Mouse (Mus musculus) hindbrain, embryonic 12.5 days (tissue): ENCODE measurements around the gene Cacnb4. TPM values are rescaled to one million over a fixed set of nuclear protein-coding genes. Genes with fewer than 3 reads are reported as not detected.

Source experiments
- ATAC-seq: fragments of 200-750 bp; cut with Nextera tagmentation; 2 replicates; pipeline ENCODE4 v1.8.0; 2017; ENCODE audit warnings: moderate TSS enrichment; ENCODE audit not compliant: low FRiP score
- H3K27ac ChIP-seq: fragments of 300-500 bp; sonication (generic); 2 replicates; pipeline ENCODE4 v1.5.1; 2016; ENCODE audit warnings: mild to moderate bottlenecking
- H3K27me3 ChIP-seq: fragments of 300-500 bp; sonication (generic); 2 replicates; pipeline ENCODE4 v1.6.1; 2016; ENCODE audit warnings: mild to moderate bottlenecking
- H3K36me3 ChIP-seq: fragments of 300-500 bp; sonication (generic); 2 replicates; pipeline ENCODE4 v1.6.1; 2016; ENCODE audit warnings: mild to moderate bottlenecking
- H3K4me1 ChIP-seq: fragments of 300-500 bp; sonication (generic); 2 replicates; pipeline ENCODE4 v1.6.1; 2016
- H3K4me2 ChIP-seq: fragments of 300-500 bp; sonication (generic); replicated peaks from 2 replicates; pipeline ENCODE4 v1.6.1; 2016; ENCODE audit warnings: mild to moderate bottlenecking
- H3K4me3 ChIP-seq: fragments of 300-500 bp; sonication (generic); 2 replicates; pipeline ENCODE4 v1.5.1; 2016; ENCODE audit warnings: mild to moderate bottlenecking
- H3K9ac ChIP-seq: fragments of 300-500 bp; sonication (generic); 2 replicates; pipeline ENCODE4 v1.6.1; 2016; ENCODE audit warnings: mild to moderate bottlenecking, moderate library complexity
- H3K9me3 ChIP-seq: fragments of 300-500 bp; sonication (generic); replicated peaks from 2 replicates; pipeline ENCODE4 v1.6.1; 2016; ENCODE audit warnings: mild to moderate bottlenecking
- WGBS: fragments of 180-500 bp; shearing (Covaris S2); methylation state at CpG from one replicate; pipeline ENCODE4 v1.1.7; 2016; 5-methylcytosine and 5-hydroxymethylcytosine counted together
- polyA plus RNA-seq: library from polyadenylated mRNA; unstranded; fragments of >200 nt; fragmentation: Nextera tagmentation; extraction: Ambion mirVana; gene quantifications from 2 replicates; pipeline ENCODE4 v1.2.1, GENCODE M21; 2016

The Cacnb4 gene
- polyA plus RNA-seq, 1 experiment from 2014 or later = 5.9 TPM

- Histone ChIP-seq H3K4me3 (no peak overlapping the region), H3K27ac (no peak overlapping the region), H3K4me2 (no peak overlapping the region), H3K4me1 (peaks cover 13% of the 10 kb centered on the region), H3K9ac (no peak overlapping the region), H3K36me3 (no peaks in the 10 kb centered on the region), H3K27me3 (0 out of 2 replicates have a peak, but pooled peaks cover 5% of the 10 kb centered on the region), H3K9me3 (no peaks in the 10 kb centered on the region)
- no peak for ATAC-seq
- 78% methylated on average over 4 of the region's 4 CpGs for WGBS
Observed at GRCm38 (mm10) chr2:52639530-52639875, 37.1 kb downstream of the Cacnb4 start.

- no peak for ATAC-seq
- Histone ChIP-seq H3K27me3 (0 out of 2 replicates have a peak, but pooled peaks cover 5% of the 10 kb centered on the region), H3K9me3 (no peaks in the 10 kb centered on the region), H3K4me1 (peaks cover 13% of the 10 kb centered on the region), H3K9ac (no peak overlapping the region), H3K27ac (no peak overlapping the region), H3K4me2 (no peak overlapping the region), H3K4me3 (no peak overlapping the region), H3K36me3 (no peaks in the 10 kb centered on the region)
- 73% methylated on average over 6 of the region's 6 CpGs for WGBS
Observed at GRCm38 (mm10) chr2:52638857-52639529, 37.6 kb downstream of the Cacnb4 start.

DNA sequence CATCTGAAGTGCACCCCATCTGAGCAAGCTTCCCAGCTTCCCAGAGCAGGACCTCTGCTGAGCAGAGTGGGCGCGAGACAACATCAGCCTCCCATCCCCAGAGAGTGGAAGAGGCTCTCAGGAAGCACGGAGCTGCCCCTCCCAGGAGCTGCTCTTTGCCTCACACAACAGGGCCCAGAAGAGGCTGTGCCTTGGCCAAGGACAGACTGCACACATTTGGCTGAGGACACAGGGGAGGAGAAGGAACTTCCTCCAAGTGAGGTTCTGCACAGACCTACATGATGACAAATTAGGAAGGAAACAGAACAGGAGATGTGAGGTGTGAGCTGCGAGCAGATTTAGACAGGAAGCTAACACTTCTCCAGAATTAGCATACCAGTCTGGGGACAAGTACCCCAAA is 38.4 kb downstream of the Cacnb4 start:
- 0 out of 2 replicates have a peak, but pooled peaks cover 5% of the 10 kb centered on the region for H3K27me3 ChIP-seq
- H3K27ac ChIP-seq = no peak overlapping the region
- H3K9me3 ChIP-seq = no peaks in the 10 kb centered on the region
- H3K4me1 ChIP-seq = peaks cover 13% of the 10 kb centered on the region
- no peak overlapping the region for H3K9ac ChIP-seq
- 49% methylated on average over 4 of the region's 4 CpGs for WGBS
- H3K4me3 ChIP-seq = no peak overlapping the region
- no peak overlapping the region for H3K4me2 ChIP-seq
- H3K36me3 ChIP-seq = no peaks in the 10 kb centered on the region
- no peak for ATAC-seq

DNA sequence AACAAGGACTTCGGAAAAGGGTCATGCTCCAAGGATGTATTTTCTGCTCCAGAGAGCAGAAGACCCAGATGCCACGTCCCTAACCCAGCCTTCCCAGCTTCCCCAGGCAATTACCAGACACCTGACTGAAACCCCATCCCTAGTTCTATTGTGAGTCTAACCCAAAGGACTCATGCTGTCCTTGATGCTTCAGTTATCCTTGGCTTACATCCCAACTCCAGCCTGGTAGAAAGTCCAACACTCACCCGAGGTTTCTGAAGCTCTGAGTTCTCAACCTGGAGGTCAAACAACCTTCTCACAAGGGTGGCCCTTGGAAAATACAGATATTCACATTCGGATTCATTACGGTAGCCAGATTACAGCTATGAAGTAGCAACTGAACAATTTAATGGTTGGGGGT is 40.6 kb downstream of the Cacnb4 start:
- no peak overlapping the region for H3K4me2 ChIP-seq
- 0 out of 2 replicates have a peak, but pooled peaks cover 5% of the 10 kb centered on the region for H3K27me3 ChIP-seq
- H3K9ac ChIP-seq = no peak overlapping the region
- no peak overlapping the region for H3K27ac ChIP-seq
- no peaks in the 10 kb centered on the region for H3K36me3 ChIP-seq
- no peak overlapping the region for H3K4me3 ChIP-seq
- 57% methylated on average over 5 of the region's 5 CpGs for WGBS
- no peak for ATAC-seq
- H3K9me3 ChIP-seq = no peaks in the 10 kb centered on the region
- H3K4me1 ChIP-seq = peaks cover 19% of the 10 kb centered on the region

GRCm38 (mm10) chr2:52635358-52635757 is 41.3 kb downstream of the Cacnb4 start:
- no peak; the same call in 1 of the 2 replicates for ATAC-seq
- H3K4me3 ChIP-seq = no peak overlapping the region
- H3K9me3 ChIP-seq = no peaks in the 10 kb centered on the region
- 0 out of 2 replicates have a peak, but pooled peaks cover 5% of the 10 kb centered on the region for H3K27me3 ChIP-seq
- WGBS = 5% methylated on average over 4 of the region's 4 CpGs
- H3K36me3 ChIP-seq = no peaks in the 10 kb centered on the region
- H3K9ac ChIP-seq = no peak overlapping the region
- H3K27ac ChIP-seq = no peak overlapping the region
- H3K4me2 ChIP-seq = no peak overlapping the region
- peaks cover 19% of the 10 kb centered on the region for H3K4me1 ChIP-seq

- Histone ChIP-seq H3K4me3 (no peak overlapping the region), H3K36me3 (no peaks in the 10 kb centered on the region), H3K27me3 (no peaks in the 10 kb centered on the region), H3K9ac (no peak overlapping the region), H3K4me2 (no peak overlapping the region), H3K27ac (no peak overlapping the region), H3K4me1 (peaks cover 16% of the 10 kb centered on the region), H3K9me3 (no peaks in the 10 kb centered on the region)
- peak; percentile 53; the same call in 1 of the 2 replicates for ATAC-seq
- 8% methylated on average over 7 of the region's 7 CpGs for WGBS
Observed at GRCm38 (mm10) chr2:52632880-52633279, 43.8 kb downstream of the Cacnb4 start.

DNA sequence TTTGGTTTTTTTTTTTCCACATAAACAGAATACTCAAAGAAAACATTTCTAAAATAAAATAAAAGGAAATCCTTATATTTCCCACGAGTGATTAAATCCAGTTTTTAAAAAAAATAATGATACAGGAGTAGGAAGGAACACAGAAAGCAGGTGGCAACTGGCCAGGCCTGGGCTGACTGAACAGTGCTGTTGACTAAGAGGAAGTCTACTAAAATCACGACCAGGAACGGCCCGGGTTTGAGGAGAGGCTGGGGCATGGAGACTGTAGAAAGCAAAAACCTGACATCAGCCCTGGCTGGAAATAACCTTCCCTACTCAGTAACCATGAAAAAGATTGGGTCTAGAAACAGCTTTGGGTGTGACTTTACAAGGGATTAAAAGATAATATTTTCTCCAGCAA is 48.4 kb downstream of the Cacnb4 start:
- Histone ChIP-seq H3K9ac (no peak overlapping the region), H3K27me3 (0 out of 2 replicates have a peak, but pooled peaks cover 2% of the 10 kb centered on the region), H3K4me1 (peaks cover 16% of the 10 kb centered on the region; the same call in 1 of the 2 replicates), H3K27ac (no peak overlapping the region), H3K9me3 (no peaks in the 10 kb centered on the region), H3K36me3 (no peaks in the 10 kb centered on the region), H3K4me2 (no peak overlapping the region), H3K4me3 (no peak overlapping the region)
- WGBS = 85% methylated on average over 4 of the region's 4 CpGs
- no peak for ATAC-seq

DNA sequence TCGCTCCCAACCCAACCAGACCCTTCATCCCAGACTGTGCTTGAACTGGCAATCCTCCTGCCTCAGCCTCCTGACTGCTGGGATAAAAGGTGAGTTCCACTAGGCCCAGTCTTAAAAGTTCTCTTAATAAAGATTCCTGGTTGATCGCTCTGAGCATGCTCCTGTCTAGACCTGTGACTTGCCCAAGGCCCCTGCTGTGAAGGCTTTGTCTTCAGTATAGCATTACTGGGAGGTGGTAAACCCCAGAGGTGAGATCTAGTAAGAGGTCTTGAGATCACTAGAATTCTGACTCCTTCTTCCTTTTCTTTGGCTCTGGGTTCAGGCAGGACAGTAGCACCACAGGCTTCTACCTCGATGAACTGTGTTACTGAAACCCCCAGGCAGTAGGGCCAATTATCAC is 50.4 kb downstream of the Cacnb4 start:
- WGBS = 95% methylated on average over 3 of the region's 3 CpGs
- H3K27me3 ChIP-seq = 0 out of 2 replicates have a peak, but pooled peaks cover 2% of the 10 kb centered on the region
- peaks cover 10% of the 10 kb centered on the region; the same call in 1 of the 2 replicates for H3K4me1 ChIP-seq
- no peaks in the 10 kb centered on the region for H3K36me3 ChIP-seq
- H3K27ac ChIP-seq = no peak overlapping the region
- no peak for ATAC-seq
- H3K9me3 ChIP-seq = no peaks in the 10 kb centered on the region
- H3K4me3 ChIP-seq = no peak overlapping the region
- no peak overlapping the region for H3K9ac ChIP-seq
- H3K4me2 ChIP-seq = no peak overlapping the region

DNA sequence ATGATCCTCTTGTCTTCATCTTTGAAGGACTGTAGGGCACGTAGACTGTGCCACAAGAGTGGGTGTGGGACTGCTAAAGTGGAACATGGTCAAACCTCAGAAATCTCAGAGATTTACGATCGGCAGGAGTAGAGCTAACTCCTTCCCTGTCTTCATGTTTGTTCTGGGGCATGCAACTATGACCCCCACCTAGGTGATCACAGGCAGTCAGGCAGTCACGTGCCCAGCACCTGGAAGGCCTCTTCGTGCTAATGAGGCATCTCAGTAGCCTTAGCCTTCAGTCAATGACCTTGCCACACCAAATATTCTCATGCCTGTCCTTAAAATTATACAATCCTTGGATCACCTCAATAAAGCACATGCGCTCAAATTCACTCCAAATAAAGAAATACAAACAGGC is 50.9 kb downstream of the Cacnb4 start:
- Histone ChIP-seq H3K4me2 (no peak overlapping the region), H3K9me3 (no peaks in the 10 kb centered on the region), H3K4me1 (peaks cover 10% of the 10 kb centered on the region; the same call in 1 of the 2 replicates), H3K4me3 (no peak overlapping the region), H3K27ac (no peak overlapping the region), H3K27me3 (0 out of 2 replicates have a peak, but pooled peaks cover 2% of the 10 kb centered on the region), H3K36me3 (no peaks in the 10 kb centered on the region), H3K9ac (no peak overlapping the region)
- WGBS = 93% methylated on average over 6 of the region's 6 CpGs
- ATAC-seq = no peak

- no peak overlapping the region for H3K27ac ChIP-seq
- no peak overlapping the region for H3K4me2 ChIP-seq
- no peak overlapping the region for H3K9ac ChIP-seq
- no peaks in the 10 kb centered on the region for H3K36me3 ChIP-seq
- H3K9me3 ChIP-seq = no peaks in the 10 kb centered on the region
- ATAC-seq = no peak
- 56% methylated on average over 7 of the region's 7 CpGs for WGBS
- H3K4me3 ChIP-seq = no peak overlapping the region
- 0 out of 2 replicates have a peak, but pooled peaks cover 2% of the 10 kb centered on the region for H3K27me3 ChIP-seq
- H3K4me1 ChIP-seq = peaks cover 10% of the 10 kb centered on the region; the same call in 1 of the 2 replicates
Observed at GRCm38 (mm10) chr2:52623921-52624404, 52.7 kb downstream of the Cacnb4 start.

- H3K4me2 ChIP-seq = no peak overlapping the region
- ATAC-seq = no peak
- peaks cover 10% of the 10 kb centered on the region; the same call in 1 of the 2 replicates for H3K4me1 ChIP-seq
- H3K36me3 ChIP-seq = no peaks in the 10 kb centered on the region
- H3K9me3 ChIP-seq = no peaks in the 10 kb centered on the region
- WGBS = 36% methylated on average over 4 of the region's 4 CpGs
- no peak overlapping the region for H3K9ac ChIP-seq
- no peak overlapping the region for H3K4me3 ChIP-seq
- H3K27ac ChIP-seq = no peak overlapping the region
- 0 out of 2 replicates have a peak, but pooled peaks cover 2% of the 10 kb centered on the region for H3K27me3 ChIP-seq
Observed at GRCm38 (mm10) chr2:52623461-52623860, 53.2 kb downstream of the Cacnb4 start.

- no peak overlapping the region for H3K4me3 ChIP-seq
- no peak overlapping the region for H3K9ac ChIP-seq
- peaks cover 10% of the 10 kb centered on the region; the same call in 1 of the 2 replicates for H3K4me1 ChIP-seq
- 69% methylated on average over 2 of the region's 2 CpGs for WGBS
- H3K9me3 ChIP-seq = no peaks in the 10 kb centered on the region
- no peak overlapping the region for H3K4me2 ChIP-seq
- no peak for ATAC-seq
- 0 out of 2 replicates have a peak, but pooled peaks cover 2% of the 10 kb centered on the region for H3K27me3 ChIP-seq
- H3K27ac ChIP-seq = no peak overlapping the region
- no peaks in the 10 kb centered on the region for H3K36me3 ChIP-seq
Observed at GRCm38 (mm10) chr2:52622616-52623015, 54.0 kb downstream of the Cacnb4 start.
